Mouse (Mus musculus): ENCODE measurements around the gene Tmem161b. TPM values are rescaled to one million over a fixed set of nuclear protein-coding genes. Genes with fewer than 3 reads are reported as not detected.

Gene Tmem161b
- total RNA-seq, 1 experiment from 2014 or later, result 19.9 TPM

Small RNAs within 50 kb of the gene (microRNA-seq; reads per million reads assigned to microRNA genes)
- 0 reads per million in 2 experiments for gene Gm24331

All from adrenal gland, postnatal 14 days (tissue).